Mouse (Mus musculus) erythroblast, embryonic 14.5 days (primary cell): ENCODE data around the gene Gm10283.

ENCODE experiments used
- GATA1 ChIP-seq: IDR thresholded peaks from 2 replicates; pipeline ENCODE4 v1.6.1; 2012; ENCODE audit warnings: low read length, inconsistent platforms, mixed read lengths
- TAL1 ChIP-seq: IDR thresholded peaks from 3 replicates; pipeline ENCODE4 v1.6.1; 2012; ENCODE audit warnings: low read length, inconsistent platforms, mixed read lengths

GRCm38 (mm10) chr8:60432649-60433048 is 70.3 kb downstream of the Gm10283 start:
- TF ChIP-seq GATA1 (no peak), TAL1 (no peak)
